Mouse (Mus musculus) naive thymus-derived CD4-positive, alpha-beta T cell, adult 2 months (primary cell): Measurements from ENCODE around the gene Rsrc1.

Experiments used
- DNase-seq: peaks from one replicate; pipeline ENCODE4 v3.0.0-alpha.2; 2011; ENCODE audit warnings: low read depth

The Rsrc1 gene

GRCm38 (mm10) chr3:66981101-66981661 is at the start of gene Rsrc1:
Rsrc1 (plus strand) TSS chr3:66981390.
- peak; percentile 40 for DNase-seq

DNA sequence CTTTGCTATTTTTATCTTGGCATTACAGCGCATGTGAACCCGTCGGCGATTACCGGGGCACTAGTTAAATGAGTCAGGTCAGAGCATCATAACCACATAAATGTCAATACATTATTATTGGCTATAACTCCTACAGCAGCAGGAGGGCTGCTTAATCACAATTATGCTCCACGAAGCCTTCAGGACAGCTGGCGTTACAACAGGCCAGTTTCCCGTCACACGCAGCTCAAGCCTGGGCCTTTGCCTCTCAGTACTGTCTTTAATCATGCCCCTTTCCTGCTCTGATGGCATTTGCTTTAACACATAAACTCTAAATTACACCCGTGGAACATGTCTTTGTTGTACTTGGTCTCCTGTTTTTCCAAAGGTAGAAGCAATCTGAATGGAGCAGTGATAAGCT is 41.5 kb upstream of the Rsrc1 start:
- DNase-seq: no peak

DNA sequence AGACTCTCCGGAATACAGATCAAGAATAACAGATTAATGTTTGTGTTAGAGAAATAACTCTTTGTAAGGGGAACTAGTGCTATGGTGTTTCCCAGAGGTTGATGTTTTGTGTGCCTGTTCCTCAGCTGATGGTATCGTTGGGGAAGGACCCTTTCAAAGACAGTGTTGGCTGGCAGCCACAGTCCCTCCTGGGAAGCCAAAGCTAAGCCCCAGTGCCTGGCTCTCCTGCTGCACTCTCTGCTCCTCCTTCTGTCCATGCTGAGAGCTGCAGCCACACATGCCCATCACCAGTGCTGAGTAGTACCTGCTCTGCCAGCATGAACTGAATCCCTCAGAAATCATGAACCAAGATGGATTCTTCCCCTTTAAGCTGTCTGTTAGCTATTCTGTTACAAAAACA is 26.1 kb upstream of the Rsrc1 start:
- no peak for DNase-seq

DNA sequence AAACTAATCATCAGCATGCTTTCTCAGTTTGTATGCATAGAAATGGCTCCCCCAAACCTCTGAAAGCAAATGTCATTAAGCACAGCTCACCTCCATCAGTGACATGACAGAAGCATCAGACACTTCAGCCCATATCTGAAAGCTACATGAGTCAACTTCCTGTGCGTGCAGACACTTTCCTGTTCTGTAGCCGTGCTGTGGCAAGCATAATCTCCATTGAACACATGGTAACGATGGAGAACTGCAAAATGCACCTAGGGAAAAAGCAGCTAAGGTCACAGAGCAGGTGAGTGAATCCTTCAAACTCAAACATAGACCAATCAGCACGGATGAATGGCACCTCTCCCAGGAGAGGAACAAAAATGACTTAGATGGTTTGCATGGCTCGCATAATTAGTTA is 21.2 kb upstream of the Rsrc1 start:
- no peak for DNase-seq

- DNase-seq: no peak
These were observed 16.3 kb upstream of the Rsrc1 start for GRCm38 (mm10) chr3:66964884-66965283.

- no peak for DNase-seq
These were observed 13.7 kb upstream of the Rsrc1 start for GRCm38 (mm10) chr3:66967508-66967907.

GRCm38 (mm10) chr3:66970261-66970660 is 10.9 kb upstream of the Rsrc1 start:
- no peak for DNase-seq

- no peak for DNase-seq
These were observed 10.4 kb upstream of the Rsrc1 start for GRCm38 (mm10) chr3:66970661-66971331.

- peak; percentile 8 for DNase-seq
These were observed 8.8 kb upstream of the Rsrc1 start for GRCm38 (mm10) chr3:66972191-66972950.

DNA sequence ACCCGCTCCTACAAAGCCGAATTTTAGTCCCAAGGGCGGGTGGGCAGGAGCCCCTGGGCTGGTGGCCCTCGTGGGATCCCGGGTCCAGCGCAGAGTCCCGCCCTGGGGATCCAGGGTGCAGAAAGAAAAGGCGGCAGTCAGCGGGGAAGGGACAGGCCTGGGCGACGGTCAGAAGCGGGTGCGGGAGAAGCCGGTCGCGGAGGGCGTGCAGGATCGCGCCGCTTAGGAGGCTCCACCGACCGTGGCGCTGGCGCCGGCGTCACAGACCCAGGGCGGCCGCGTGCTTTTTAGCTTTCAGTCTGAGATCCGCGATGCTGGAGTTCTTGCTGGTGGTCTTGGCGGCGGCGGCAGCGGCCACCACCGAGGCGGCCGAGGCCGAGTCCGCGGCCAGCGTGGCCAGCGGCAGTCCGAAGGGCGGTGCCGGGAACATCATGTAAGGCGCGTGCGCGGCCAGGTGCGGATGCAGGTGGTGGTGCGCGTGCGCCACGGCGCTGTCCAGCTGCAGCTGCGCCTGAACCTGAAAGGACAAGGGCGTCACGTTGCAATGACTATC is 7.7 kb upstream of the Rsrc1 start:
- DNase-seq: peak; percentile 56

DNA sequence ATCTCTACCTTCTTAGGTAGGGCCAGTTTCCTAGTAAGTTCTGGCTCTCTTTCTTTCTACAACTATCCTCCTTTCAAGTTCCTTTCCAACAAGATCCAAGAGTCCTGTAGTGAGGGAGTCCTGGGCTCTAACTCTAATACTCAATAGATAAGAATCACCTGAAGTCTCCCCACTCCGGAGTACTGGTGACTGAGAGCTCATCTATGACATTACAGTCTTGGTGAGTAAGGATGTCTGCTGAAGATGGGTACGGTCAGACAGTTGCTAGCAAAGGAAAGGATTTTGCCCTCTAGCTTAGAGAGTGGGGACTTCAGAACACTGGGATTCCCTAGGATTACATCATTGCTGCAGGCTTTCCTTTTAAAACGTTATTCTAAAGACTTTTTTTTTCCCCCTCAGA is 6.7 kb upstream of the Rsrc1 start:
- no peak for DNase-seq

DNA sequence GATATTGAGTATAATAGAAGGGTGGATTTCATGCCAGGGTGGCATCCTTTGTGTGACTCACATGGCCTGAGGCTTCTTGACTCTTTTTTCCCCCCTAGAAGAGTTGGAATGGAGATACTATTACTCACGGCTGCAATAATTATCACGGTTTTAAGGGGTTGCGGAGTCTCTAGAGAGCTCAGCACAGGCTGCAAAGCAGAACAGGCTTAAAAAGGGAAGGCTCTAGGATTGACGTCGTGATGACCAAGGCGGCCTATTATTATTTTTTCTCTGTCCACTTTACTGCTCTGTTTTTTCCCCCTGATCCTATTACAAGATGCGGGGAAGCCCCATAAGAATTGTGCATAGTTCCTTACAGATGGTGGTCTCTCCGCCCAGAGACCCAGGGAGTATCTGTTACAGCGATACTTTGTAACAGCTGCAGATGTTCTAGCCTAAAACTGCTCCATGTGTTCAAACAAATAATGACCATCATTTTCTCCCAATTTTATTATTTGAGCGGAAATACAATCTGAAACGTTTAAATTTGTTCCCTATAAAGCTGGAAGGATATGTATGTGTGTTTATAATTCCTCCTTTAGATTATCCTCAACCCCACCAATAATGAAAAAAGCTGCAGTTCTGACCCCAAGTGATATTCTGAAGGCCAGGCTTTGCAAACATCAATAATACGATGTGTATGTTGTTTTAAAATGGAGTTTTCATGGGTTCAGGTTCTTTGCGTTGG is 4.1 kb upstream of the Rsrc1 start:
- peak; percentile 10 for DNase-seq

GRCm38 (mm10) chr3:66977811-66978456 is 3.3 kb upstream of the Rsrc1 start:
- peak; percentile 41 for DNase-seq

DNA sequence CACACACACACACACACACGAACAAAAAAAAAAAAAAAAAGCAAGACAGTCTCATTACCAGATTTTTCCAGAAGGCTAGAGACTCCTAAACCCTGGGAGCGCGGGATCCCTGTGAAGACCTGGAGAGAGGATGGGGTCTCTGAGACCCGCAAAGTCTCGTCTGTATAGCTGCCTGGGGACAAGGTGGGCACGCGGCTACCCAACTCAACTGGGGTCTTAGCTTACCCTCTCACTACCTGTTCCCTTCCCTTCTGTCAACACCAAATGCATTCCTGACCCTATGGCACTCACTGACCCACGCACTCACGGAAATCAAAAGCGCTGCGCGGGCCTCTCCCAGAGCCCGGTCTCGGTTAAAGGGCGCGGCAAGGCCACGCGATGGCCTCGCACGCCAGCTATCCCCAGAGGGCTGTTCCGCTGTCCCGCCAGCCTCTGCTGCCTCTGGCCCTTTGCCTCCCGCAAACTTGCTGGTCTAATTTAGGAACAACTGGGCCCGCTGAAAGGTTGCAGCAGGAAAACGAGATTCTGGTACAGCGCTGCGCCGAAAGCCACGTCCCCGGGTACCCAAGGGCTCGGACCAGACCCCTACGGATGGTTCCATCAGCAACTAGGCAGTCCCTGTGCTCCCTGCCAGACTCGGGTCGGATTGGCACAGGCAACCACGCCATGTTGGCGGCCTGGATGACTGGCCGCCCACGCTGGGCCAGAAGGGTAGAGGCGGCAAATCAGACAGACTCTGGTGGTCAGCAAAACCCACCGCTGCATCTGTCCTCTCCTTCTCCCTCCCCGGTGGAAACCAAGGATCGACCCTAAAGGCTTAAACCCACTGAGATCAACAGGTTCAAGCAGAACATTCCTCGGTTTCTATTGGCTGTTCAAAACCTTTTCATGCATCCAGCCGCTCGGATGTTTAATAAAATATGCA is 2.5 kb upstream of the Rsrc1 start:
- peak; percentile 24 for DNase-seq

DNA sequence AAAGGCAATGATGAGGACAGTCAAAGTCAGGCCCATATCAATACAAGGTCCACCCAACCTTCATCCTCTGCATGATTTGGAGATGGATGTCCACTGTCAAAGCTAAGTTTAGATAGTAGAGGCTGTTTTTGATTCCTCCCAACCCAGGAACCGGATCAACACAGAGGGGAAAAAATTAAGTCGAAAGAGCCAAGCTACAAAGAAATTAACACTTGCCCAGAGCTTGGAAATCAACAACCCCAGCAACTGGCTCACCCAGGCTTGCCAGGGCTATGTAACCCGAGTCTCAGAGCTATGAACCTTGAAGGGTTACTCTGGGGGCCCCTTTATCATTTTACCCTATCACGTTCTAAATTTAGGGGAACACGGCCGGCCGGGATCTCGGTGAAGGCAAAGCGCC is 1.7 kb upstream of the Rsrc1 start:
- peak; percentile 21 for DNase-seq

GRCm38 (mm10) chr3:66980111-66980975 is 847 bp upstream of the Rsrc1 start:
- DNase-seq: peak; percentile 33

DNA sequence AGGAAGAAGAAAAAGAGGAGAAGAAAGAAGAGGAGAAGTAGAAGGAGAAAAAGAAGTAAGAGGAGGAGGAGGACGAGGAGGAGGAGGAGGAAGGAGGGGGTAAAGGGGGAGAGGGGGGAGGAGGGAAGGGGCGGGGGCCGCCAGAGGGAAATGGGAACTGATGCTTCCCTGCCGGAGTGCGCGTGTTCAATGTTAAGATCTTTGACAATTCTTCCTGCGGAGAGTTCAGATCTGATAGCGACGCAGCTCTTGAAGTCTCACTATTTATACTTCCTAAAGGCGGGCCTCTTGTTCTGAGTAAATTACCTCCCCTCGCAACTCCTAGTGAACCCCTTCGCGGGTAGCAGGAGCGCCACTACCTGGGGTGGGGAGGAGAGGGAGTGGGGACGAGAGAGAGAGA is 516 bp downstream of the Rsrc1 start, which contains the start of gene Shox2:
TSS of gene Shox2 (minus strand) at position 66 of the 400 bp plus-strand sequence.
- peak; percentile 36 for DNase-seq

DNA sequence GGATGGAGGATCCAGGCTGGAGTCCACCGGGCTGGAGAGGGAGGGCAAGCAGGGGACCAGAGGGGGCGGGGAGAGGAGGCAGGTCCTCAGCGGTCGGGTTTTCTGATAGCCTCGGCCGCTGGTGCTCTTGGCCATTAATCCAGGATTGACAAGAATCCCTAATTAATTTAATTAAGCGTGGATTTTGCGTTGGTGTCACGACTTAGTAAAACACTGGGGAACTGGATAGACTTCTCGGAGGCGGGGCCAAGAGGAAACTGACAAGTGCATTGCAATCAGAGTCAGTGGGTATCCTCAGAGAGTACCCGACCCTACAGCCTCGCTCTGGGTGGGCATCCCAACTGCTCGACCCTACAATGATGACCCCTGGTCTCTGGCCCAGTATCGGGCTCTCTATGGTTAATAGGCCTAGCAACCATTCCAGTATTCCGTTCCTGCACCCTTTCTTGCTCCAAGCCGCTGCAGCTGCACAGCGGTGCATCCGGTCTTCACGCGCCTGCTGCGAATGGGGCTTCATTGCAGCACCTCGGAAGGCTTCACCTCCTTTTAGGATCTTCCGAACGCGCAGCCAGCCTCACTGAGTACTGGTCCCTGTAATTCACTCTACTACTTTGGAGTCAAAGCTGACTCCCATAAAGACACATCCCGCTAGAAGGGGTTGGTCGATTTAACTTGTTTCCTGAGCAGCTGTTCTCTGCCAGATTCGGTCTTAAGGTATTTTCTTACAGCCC is 1.2 kb downstream of the Rsrc1 start:
- DNase-seq: peak; percentile 73

GRCm38 (mm10) chr3:66983481-66983880 is 2.3 kb downstream of the Rsrc1 start:
- peak; percentile 36 for DNase-seq
